Comparison of ENCODE assay signal across 11 mouse cellular contexts in genomic region chr19:9026634-9027033, GRCm38 (mm10). TPM values are rescaled to one million over a fixed set of nuclear protein-coding genes. Genes with fewer than 3 reads are reported as not detected.
DNase-seq lines count a peak whose midpoint lies in the region; ATAC-seq and TF ChIP-seq lines count a peak whose summit lies in the region.
"Had no signal": no experiment of that assay in that cellular context is flagged by ENCODE, and none has a peak within 500 bp of the region (broad histone marks: within the 10 kb centered on the region; RNA-seq: fewer than 3 reads in every experiment).

No protein-coding gene starts in this region.

- peak; percentile 28 for DNase-seq in liver, adult 2 months (ENCODE audit: extremely low read depth, low read depth, low spot score)
- no peak for DNase-seq in liver, embryonic 11.5 days (ENCODE audit: low spot score)
- DNase-seq in yolk sac, embryonic 10.5 days (ENCODE audit: low spot score), result no peak
- no peak for DNase-seq in embryo, embryonic 9.5 days (ENCODE audit: extremely low spot score)
- DNase-seq: right cerebral cortex, postnatal 25 days had no signal

- H3ac ChIP-seq in myocyte (ENCODE audit: control insufficient read depth, insufficient read length), result no peak overlapping the region

- no peak overlapping the region for H3K4me2 ChIP-seq in forebrain, embryonic 15.5 days (replicated peaks)
- H3K4me2 ChIP-seq in forebrain, embryonic 12.5 days, result no peak overlapping the region
- no peak overlapping the region for H3K4me2 ChIP-seq in liver, embryonic 11.5 days
- H3K4me2 ChIP-seq in myocyte (ENCODE audit: low read depth), result no peak overlapping the region
- H3K4me2 ChIP-seq: embryonic facial prominence, embryonic 15.5 days had no signal

- peak; percentile 86 for ATAC-seq in forebrain, embryonic 15.5 days (replicated peaks)
- no peak for ATAC-seq in forebrain, embryonic 12.5 days (ENCODE audit: low FRiP score)
- no peak for ATAC-seq in liver, embryonic 11.5 days (replicated peaks; ENCODE audit: low FRiP score)

- H3K9me3 ChIP-seq in forebrain, embryonic 15.5 days, result no peaks in the 10 kb centered on the region
- H3K9me3 ChIP-seq in forebrain, embryonic 12.5 days, result no peaks in the 10 kb centered on the region
- no peaks in the 10 kb centered on the region for H3K9me3 ChIP-seq in liver, embryonic 11.5 days (ENCODE audit: control insufficient read depth, low read length)
- H3K9me3 ChIP-seq: embryonic facial prominence, embryonic 15.5 days had no signal

- H3K79me2 ChIP-seq in liver, adult 2 months (ENCODE audit: control insufficient read depth, insufficient read depth, low read length), result no peaks in the 10 kb centered on the region
- no peaks in the 10 kb centered on the region for H3K79me2 ChIP-seq in myocyte (ENCODE audit: control insufficient read depth, insufficient read depth)

- no peak overlapping the region for H3K4me3 ChIP-seq in forebrain, embryonic 15.5 days
- no peak overlapping the region for H3K4me3 ChIP-seq in forebrain, embryonic 12.5 days (replicated peaks)
- no peak overlapping the region for H3K4me3 ChIP-seq in liver, adult 2 months (ENCODE audit: insufficient read depth, low read depth, low read length)
- H3K4me3 ChIP-seq in liver, embryonic 11.5 days (ENCODE audit: low read depth, low read length), result no peak overlapping the region
- H3K4me3 ChIP-seq in brown adipose tissue, adult 24 weeks (ENCODE audit: insufficient read depth, low read depth, low read length), result no peak overlapping the region
- H3K4me3 ChIP-seq in myocyte, result no peak overlapping the region
- H3K4me3 ChIP-seq: embryonic facial prominence, embryonic 15.5 days had no signal

- TF ChIP-seq POLR2A in liver, adult 2 months (IDR thresholded peaks at IDR 0.05; ENCODE audit: extremely low read depth, insufficient read depth, low read length), result no peak
- TF ChIP-seq POLR2A in myocyte (IDR thresholded peaks at IDR 0.05; ENCODE audit: insufficient read length, low read depth), result no peak

- peaks cover 41% of the 10 kb centered on the region for H3K4me1 ChIP-seq in forebrain, embryonic 15.5 days
- H3K4me1 ChIP-seq in forebrain, embryonic 12.5 days, result peaks cover 11% of the 10 kb centered on the region; the same call in 1 of the 2 replicates
- H3K4me1 ChIP-seq in liver, adult 2 months (ENCODE audit: control insufficient read depth, insufficient read depth, low read length), result peaks cover 4% of the 10 kb centered on the region; the same call in 1 of the 2 replicates
- no peaks in the 10 kb centered on the region for H3K4me1 ChIP-seq in liver, embryonic 11.5 days (replicated peaks; ENCODE audit: control insufficient read depth, insufficient read depth, low read length)
- H3K4me1 ChIP-seq in brown adipose tissue, adult 24 weeks (ENCODE audit: control insufficient read depth, insufficient read depth, insufficient read length, low read length), result peaks cover 31% of the 10 kb centered on the region

- peak overlapping the region; percentile 8; the same call in 1 of the 2 replicates for H3K27ac ChIP-seq in forebrain, embryonic 15.5 days (replicated peaks)
- no peak overlapping the region for H3K27ac ChIP-seq in forebrain, embryonic 12.5 days
- no peak overlapping the region for H3K27ac ChIP-seq in liver, adult 2 months (replicated peaks; ENCODE audit: insufficient read depth, low read depth, low read length)
- no peak overlapping the region for H3K27ac ChIP-seq in liver, embryonic 11.5 days (ENCODE audit: low read depth, low read length)
- peak overlapping the region; percentile 52; the same call in 1 of the 2 replicates for H3K27ac ChIP-seq in brown adipose tissue, adult 24 weeks (replicated peaks; ENCODE audit: low read depth, low read length)
- H3K27ac ChIP-seq: liver, embryonic 14.5 days had no signal

- TF ChIP-seq CTCF in liver, adult 2 months (IDR thresholded peaks at IDR 0.05; ENCODE audit: low read depth, low read length), result no peak

- H3K9ac ChIP-seq in forebrain, embryonic 15.5 days (replicated peaks), result no peak overlapping the region
- no peak overlapping the region for H3K9ac ChIP-seq in forebrain, embryonic 12.5 days
- H3K9ac ChIP-seq in liver, adult 2 months (ENCODE audit: low read depth, low read length), result no peak overlapping the region
- no peak overlapping the region for H3K9ac ChIP-seq in liver, embryonic 11.5 days (ENCODE audit: low read depth, low read length)
- H3K9ac ChIP-seq: embryonic facial prominence, embryonic 15.5 days; liver, embryonic 14.5 days had no signal

- H3K36me3 ChIP-seq in forebrain, embryonic 15.5 days, result no peaks in the 10 kb centered on the region
- H3K36me3 ChIP-seq in forebrain, embryonic 12.5 days (replicated peaks), result no peaks in the 10 kb centered on the region
- no peaks in the 10 kb centered on the region for H3K36me3 ChIP-seq in liver, adult 2 months (ENCODE audit: control insufficient read depth, insufficient read depth, low read length)
- no peaks in the 10 kb centered on the region for H3K36me3 ChIP-seq in liver, embryonic 11.5 days (ENCODE audit: control insufficient read depth, insufficient read depth, low read length)
- H3K36me3 ChIP-seq in myocyte (ENCODE audit: control insufficient read depth, insufficient read depth), result no peaks in the 10 kb centered on the region
- H3K36me3 ChIP-seq: embryonic facial prominence, embryonic 15.5 days had no signal

- WGBS in forebrain, embryonic 15.5 days, result 49% methylated on average over 4 of the region's 4 CpGs
- WGBS in forebrain, embryonic 12.5 days, result 90% methylated on average over 4 of the region's 4 CpGs
- 91% methylated on average over 4 of the region's 4 CpGs for WGBS in liver, adult 2 months
- WGBS in liver, embryonic 11.5 days, result 82% methylated on average over 4 of the region's 4 CpGs

- H3K27me3 ChIP-seq in forebrain, embryonic 15.5 days, result no peaks in the 10 kb centered on the region
- no peaks in the 10 kb centered on the region for H3K27me3 ChIP-seq in forebrain, embryonic 12.5 days
- H3K27me3 ChIP-seq in liver, adult 2 months (ENCODE audit: control insufficient read depth, insufficient read depth, low read length), result no peaks in the 10 kb centered on the region
- no peaks in the 10 kb centered on the region for H3K27me3 ChIP-seq in liver, embryonic 11.5 days (replicated peaks; ENCODE audit: control insufficient read depth, insufficient read depth, low read length)
- no peaks in the 10 kb centered on the region for H3K27me3 ChIP-seq in myocyte (ENCODE audit: control insufficient read depth, insufficient read depth, insufficient read length)
- H3K27me3 ChIP-seq: embryonic facial prominence, embryonic 15.5 days had no signal

TF ChIP-seq in myocyte, 11 proteins besides CTCF, POLR2A, EP300 and RAD21:
- TF ChIP-seq POLR2AphosphoS2 (IDR thresholded peaks at IDR 0.05; ENCODE audit: insufficient read length, low read depth) (no peak), MYOG (IDR thresholded peaks at IDR 0.05; ENCODE audit: control insufficient read depth in 1 of 3, insufficient read depth in 1 of 3, insufficient read length in 2 of 3, low read depth in 2 of 3) (peak in 1 of 3 experiments; percentile 27), MYOD1 (IDR thresholded peaks at IDR 0.05; ENCODE audit: control insufficient read depth in 1 of 3, insufficient read length in 2 of 3, low read depth in 2 of 3) (peak in 1 of 3 experiments; percentile 1), USF1 (IDR thresholded peaks at IDR 0.05; ENCODE audit: low read depth) (peak; percentile 36), TCF12 (IDR thresholded peaks at IDR 0.05; ENCODE audit: insufficient read depth, poor library complexity, severe bottlenecking) (no peak)

RNA-seq across cellular contexts. Expression of gene Ahnak, which starts 37.5 kb away (rescaled TPM):
- 2.6 and 3.7 TPM in 2 replicates for polyA plus RNA-seq in forebrain, embryonic 15.5 days (2015; fragmentation: Nextera tagmentation; extraction: Ambion mirVana)
- 6.4 and 8.5 TPM in 2 replicates for polyA plus RNA-seq in forebrain, embryonic 12.5 days (2016; fragmentation: Nextera tagmentation; extraction: Ambion mirVana)
- total RNA-seq in liver, adult 2 months (2014; rRNA removed), result 10.3 and 10.9 TPM in 2 replicates
- polyA plus RNA-seq in liver, adult 2 months (2012; rRNA removed), result 0.90 and 1.2 TPM in 2 replicates
- 2.6 and 3.7 TPM in 2 replicates for polyA plus RNA-seq in liver, embryonic 11.5 days (2014; fragmentation: Nextera tagmentation; extraction: Ambion mirVana)
- 133 and 177 TPM in 2 replicates for polyA plus RNA-seq in brown adipose tissue, adult 24 weeks (2012; ENCODE audit: insufficient read depth, insufficient read length, missing spikeins)
- polyA plus RNA-seq in myocyte (2012; fragmentation: generic; extraction: Trizol), result 93.3 TPM

RNA-seq across cellular contexts. Expression of gene Eef1g, which starts 59.8 kb away (rescaled TPM):
- 336 and 348 TPM in 2 replicates for polyA plus RNA-seq in forebrain, embryonic 15.5 days (2015; fragmentation: Nextera tagmentation; extraction: Ambion mirVana)
- polyA plus RNA-seq in forebrain, embryonic 12.5 days (2016; fragmentation: Nextera tagmentation; extraction: Ambion mirVana), result 365 and 373 TPM in 2 replicates
- 101 and 117 TPM in 2 replicates for total RNA-seq in liver, adult 2 months (2014; rRNA removed)
- polyA plus RNA-seq in liver, adult 2 months (2012; rRNA removed), result 99.1 and 107 TPM in 2 replicates
- 598 and 618 TPM in 2 replicates for polyA plus RNA-seq in liver, embryonic 11.5 days (2014; fragmentation: Nextera tagmentation; extraction: Ambion mirVana)
- polyA plus RNA-seq in brown adipose tissue, adult 24 weeks (2012; ENCODE audit: insufficient read depth, insufficient read length, missing spikeins), result 134 and 135 TPM in 2 replicates
- 896 TPM for polyA plus RNA-seq in myocyte (2012; fragmentation: generic; extraction: Trizol)

Comparison
In these comparisons a context has a peak if more than half of its experiments do, and no peak if none do; other contexts are left out.
1. H3K27ac ChIP-seq: peak in forebrain, embryonic 15.5 days (single experiment) and brown adipose tissue, adult 24 weeks (single experiment); none in forebrain, embryonic 12.5 days (single experiment), liver, adult 2 months (single experiment) and liver, embryonic 11.5 days (single experiment).